Mouse (Mus musculus) c-Kit-positive CD71-positive TER-119-positive erythroid progenitor cells, embryonic 14.5 days (primary cell): ENCODE results near the gene Lrrc7.

ENCODE experiments used
- DNase-seq: peaks from one replicate; pipeline ENCODE4 v3.0.0-alpha.2; 2013; ENCODE audit warnings: low spot score

Lrrc7 gene

DNA sequence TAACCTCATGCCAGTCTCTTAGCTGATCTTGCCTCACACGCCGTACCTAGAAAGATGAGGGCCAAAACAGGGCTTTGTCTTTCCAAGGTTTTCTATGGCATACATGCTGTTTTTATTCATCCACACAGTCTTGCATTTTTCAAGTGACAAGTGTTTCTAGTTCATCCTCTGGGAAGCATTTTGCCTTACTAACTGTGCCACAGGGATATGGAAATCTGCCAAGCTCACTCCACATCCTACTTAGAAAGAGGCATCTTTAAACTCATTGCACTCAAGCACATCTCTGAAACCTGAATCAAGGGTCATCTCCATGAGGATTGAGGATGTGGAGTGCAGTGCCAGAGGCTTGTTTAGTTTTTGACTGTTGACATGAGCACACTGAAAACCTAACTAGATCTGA, 199.9 kb downstream of the Lrrc7 start:
- no peak for DNase-seq

DNA sequence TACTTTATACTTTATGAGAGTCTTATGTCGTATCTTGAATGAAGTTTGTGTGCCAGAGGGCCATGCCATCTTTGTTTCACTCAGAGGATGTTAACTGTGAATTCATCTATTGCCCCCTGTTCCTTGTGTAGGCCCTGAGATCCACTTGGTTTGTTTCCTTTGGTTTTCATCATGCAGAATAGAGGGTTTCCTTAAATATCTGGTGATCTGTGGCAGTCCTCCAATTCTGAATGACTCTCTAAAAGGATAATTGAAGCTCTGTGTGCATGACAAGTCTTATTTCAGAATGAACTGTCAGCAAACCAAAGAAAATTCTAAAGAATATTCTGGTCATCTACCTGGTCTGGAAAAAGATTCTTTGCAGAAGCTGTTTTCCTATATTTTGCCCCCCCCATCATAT, 205.3 kb downstream of the Lrrc7 start:
- no peak for DNase-seq

DNA sequence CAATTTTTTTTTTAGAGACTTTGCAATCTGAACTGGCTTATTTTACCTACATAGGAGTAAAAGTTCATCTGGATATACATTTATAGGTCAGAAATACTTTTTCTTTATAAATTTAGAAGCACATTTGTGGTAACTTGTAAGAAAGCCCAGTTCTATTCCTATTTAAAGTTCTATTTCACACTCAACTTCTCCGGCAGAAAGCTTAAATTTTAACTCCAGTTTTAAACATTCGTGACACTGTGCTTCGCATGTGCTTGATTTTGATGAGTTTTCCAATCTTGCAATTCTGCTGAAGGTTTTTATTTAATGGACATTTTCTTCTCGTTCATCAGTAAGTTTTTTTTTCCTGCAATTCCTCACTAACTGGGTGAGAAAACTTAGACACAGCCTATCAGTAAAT, 205.8 kb downstream of the Lrrc7 start:
- DNase-seq: no peak

DNA sequence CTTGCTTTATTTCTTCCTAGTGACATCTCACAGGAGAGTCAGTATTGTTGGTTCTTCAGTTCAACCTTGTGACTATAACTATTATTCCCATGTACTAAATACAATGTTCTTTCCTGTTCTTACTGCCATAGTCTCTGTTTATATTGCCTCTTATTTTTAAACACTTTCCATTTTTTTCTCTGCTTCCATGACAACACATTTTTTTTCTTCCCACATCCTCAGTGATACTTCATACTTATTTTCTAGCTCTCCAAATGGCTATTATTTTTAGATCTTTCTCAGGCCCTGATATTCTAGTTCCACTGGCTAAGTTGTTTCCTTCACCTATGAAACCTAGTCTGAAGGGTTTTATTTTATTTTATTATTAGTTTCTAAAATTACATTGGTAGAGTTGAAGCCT, 221.2 kb downstream of the Lrrc7 start:
- no peak for DNase-seq

DNA sequence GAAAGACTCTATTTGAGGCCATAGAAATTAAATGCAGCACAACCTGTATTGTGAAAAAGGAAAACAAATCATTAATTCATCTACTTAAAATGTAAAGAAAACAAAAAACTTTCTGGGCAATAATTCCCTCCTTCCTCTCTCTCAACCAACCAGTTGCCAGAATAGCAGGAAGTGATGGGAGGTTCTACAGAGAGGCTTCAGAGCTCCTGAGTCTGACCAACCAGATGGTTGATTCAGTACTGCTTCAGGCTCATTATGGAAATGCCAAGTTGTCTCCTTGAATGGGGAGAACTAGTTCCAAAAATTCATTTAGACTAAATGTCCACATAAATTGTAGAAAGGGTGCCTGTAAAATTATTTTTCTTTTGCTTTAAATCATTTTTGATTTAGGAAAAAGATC, 231.9 kb downstream of the Lrrc7 start:
- DNase-seq: no peak

DNA sequence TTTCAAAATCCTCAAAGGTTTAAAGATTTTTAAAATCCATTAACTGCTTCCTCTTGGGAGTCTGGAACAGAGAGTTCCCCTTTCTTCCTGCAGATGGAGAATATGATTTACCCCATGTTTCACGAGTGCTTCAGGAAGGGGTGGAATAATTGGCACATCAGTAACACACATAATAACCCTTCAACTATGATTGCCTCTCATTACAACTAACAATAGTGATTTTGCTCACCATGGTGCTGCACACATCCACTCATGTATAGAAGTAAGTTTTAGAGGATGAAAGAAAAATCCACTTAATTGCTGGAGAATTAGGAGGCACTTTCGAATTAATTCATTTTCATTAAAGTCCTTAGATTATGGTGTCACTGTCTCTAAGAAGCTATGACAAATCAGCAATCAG, 251.6 kb downstream of the Lrrc7 start:
- DNase-seq: no peak

DNA sequence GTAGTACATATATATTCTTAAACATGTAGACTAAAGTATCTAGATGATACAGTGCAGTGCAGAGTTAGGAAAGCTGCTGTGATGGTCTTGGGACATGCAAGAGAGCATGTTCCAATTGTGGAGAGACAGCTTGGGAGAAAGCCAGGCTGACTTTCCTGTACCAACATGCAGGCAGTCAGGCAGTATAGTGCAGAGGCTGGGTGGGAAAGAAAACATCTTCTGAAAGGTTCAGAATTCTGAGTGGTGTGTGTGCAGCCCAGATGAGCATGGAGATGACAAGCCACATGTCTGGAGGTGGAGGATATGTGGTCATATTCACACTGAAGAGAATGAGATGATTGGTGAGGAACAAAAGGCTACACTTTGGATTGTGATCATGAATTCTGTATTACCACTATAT, 254.6 kb downstream of the Lrrc7 start:
- DNase-seq: no peak

DNA sequence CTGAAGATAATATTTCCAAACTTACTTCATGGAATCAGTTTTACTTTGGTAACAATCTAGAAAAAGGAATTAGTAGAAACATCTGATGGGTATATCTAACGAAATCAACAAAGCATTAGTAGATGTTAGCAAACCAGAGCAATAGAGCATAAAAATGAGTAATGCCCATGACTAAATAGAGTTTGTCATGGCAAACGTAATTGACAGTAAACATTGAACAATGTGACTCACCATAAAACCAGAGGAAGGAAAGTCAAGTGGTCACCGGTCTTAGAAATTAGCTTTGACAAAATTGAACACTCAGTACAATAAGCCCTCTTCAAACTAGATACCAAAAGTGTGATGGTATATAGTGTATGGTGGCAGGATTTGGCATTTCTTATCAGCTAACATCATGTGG, 263.3 kb downstream of the Lrrc7 start:
- no peak for DNase-seq

DNA sequence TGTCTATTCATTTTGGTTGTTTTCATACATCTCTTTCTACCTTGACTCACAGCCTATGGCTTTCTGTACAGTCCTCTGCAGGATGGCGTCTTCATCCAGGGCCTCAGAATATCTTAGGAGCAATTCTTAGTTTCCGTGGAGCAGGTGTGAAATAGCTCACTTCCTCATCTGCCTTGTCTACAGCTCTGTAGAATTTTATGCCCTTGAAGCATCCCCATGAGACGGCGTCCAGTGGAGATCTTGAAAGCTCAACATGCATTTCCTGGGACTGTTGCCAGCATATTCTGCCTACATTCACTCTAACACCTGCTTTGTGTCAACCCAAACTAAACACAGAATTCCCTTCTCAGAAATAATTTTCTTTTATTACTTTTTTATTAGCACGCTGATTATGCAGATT, 267.0 kb downstream of the Lrrc7 start:
- DNase-seq: no peak

DNA sequence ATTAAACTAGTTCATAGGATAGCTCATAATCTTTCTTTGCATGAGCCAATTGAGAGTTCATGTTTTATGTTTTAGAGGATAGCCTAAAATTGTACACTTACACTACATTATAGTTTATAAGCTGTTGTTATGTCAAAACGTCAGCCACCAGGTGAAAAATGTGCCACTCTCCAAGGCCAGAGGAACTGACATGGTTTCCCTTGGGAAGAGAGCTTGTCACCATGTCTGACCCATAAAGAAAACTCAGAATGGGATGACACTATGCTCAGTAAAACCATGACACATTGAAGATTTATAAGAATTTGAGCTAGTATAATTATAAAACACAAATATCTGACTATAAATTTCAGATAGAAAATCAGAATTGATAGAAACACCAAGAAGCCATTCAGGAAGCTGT, 277.6 kb downstream of the Lrrc7 start:
- no peak for DNase-seq

DNA sequence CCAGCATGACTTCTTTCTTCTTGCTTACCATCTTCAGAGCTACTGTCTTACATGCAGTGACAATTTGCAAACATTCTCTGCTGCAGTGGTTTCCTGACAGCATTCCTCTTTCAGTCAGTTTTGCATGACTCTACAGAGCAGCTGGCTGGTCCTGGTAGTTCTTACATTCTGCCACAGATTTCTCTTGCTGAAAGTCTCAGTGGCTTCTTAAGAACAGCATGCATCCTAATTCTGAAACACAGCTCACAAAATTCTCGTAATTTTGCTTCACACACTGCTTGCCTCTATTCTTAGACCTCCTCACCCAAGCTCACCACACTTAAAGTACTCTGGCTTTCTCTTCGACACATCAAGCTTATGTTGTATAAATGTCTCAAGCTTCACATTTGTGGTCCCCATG, 283.4 kb downstream of the Lrrc7 start:
- no peak for DNase-seq

DNA sequence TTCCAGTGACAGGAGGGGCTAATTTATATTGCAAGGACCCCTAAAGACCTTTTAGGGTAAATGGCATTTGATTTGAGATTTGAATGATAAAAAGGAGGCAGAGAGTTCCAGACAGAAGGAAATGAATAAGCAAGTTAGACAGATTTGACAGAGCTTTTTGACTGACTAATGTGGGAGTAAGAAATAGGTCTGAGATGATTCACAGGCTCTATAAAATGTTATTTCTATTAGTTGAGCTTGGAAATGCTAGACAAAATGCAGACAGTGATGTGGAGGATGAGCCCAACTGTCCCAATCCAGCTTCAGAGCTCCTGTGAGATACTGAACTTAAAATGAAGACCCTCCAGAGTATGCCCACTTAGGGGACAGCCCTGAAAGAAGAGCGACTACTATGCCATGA, 289.3 kb downstream of the Lrrc7 start:
- DNase-seq: no peak

DNA sequence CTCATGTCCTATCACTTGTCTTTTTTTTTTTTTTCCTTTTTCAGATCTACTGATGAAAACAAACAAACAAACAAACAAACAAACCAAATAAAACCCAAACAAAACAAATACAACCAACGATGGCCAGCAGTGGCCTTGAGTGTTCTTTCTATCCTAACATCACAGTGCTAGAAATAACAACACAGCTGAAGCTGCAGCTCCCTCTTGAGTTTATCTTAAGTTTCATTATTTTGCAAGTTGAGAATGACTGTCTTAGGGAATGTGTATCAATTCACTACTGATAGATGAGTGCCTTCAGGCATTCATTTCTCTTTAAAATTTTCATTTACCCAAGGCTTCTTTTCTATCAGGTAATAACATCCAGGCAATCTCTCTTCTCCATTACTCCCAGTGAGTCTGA, 291.1 kb downstream of the Lrrc7 start:
- no peak for DNase-seq

DNA sequence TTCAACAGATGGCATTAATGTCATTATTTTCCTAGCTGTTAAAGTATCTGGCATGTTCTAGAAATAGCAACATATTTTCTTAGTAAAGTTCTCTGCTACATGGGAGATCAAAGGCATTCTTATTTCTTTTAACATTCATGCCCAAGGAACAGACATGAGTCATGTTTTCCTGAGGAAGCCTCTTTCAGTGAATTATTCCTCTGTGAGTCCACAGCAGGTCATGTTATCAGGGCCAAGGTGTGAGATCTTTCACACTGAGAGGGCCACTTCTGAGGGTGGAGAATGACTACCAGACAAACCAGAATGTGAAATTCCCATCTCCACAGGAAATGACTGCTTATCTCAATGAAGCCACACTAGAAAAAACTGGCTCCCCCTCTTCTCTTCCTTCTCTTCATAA, 309.4 kb downstream of the Lrrc7 start:
- no peak for DNase-seq

DNA sequence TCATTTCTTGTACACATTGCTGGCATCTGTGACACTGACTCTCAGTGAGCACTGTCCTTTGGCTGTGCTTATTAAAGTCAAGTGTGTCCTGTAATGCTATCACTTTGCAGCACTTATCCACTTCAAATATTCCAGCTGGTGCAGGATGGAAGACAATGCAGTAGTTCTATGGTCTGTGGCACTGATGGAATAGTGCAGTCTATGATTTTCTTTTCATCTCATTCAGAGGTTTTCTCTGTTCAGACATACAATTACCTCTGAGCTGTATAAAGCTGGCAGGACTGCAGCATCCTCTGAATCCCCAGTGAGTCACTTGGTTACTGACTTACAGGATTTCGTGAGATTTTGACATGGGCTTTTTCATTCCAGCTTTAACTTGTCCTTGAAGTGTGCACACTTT, 314.3 kb downstream of the Lrrc7 start:
- DNase-seq: no peak

DNA sequence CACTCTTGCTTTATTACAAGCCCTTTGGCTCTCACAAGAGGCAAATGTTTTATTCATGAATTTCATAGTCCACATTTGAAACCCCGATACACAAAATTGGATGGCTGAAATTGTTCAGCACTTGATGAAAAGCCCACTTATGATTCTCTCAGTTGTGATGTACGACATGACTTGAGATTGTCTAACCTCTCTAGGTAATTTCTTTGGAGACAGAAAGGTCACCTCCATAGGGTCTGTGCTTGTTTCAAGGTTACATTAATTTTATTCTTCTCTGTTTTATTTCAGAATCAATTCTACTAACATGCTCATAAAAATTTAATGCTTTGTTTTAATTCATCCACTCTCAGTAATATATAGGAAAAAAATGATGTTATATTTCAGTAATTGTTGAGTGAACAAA, 351.4 kb downstream of the Lrrc7 start:
- no peak for DNase-seq

DNA sequence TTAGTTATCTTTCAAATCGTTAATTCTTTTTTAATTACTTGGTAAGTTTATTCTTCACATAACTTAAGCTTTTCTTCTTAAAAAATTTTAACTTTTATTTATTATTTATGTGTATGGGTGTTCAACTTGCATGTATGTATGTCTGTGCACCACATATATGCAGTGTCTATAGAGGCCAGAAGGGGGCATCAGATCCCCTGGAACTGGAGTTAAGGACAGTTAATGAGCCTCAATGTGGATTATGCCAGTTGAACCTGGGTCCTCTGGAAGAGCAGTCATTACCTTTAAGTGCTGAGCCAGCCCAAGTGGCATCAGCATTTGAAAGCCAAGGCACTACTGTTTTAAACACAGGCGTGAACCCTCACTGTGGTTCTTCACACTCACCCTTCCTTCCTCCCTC, 352.0 kb downstream of the Lrrc7 start:
- peak; percentile 2 for DNase-seq

DNA sequence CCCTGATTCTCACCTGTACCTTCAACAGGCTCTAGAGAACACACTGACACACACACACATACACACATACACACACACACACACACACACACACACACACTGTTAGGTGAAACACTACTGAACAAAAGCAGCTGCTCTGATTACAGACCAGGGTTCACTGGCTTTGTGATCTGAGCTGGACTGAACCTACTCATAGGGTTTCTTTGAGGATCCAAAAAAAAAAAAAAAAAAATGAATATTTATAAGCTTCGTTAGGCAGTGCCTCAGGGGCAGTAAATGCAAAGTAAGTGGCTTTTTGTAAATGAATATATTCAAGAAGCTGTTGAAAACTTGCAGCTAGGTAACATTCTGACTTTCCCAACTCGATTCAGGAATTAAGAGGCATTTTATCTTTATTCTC, 354.2 kb downstream of the Lrrc7 start:
- no peak for DNase-seq

DNA sequence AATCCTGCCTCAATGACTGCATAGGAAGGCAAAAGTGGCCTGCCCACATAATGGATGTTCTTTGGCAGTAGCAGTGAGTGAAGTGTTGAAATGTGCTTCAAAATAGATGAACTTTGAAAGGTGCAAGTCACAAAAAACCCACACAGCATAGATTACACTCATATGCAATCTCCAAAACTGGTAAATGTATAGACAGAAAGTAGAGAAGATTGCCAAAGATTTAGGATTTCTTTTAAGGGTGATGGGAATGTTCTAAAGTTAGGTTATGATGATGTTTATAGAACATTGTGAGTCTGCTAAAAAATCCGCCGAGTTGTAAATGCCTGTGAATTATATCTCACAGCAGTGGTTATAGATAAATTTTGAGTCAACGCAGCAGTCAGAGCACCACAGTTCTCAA, 359.2 kb downstream of the Lrrc7 start:
- DNase-seq: no peak

DNA sequence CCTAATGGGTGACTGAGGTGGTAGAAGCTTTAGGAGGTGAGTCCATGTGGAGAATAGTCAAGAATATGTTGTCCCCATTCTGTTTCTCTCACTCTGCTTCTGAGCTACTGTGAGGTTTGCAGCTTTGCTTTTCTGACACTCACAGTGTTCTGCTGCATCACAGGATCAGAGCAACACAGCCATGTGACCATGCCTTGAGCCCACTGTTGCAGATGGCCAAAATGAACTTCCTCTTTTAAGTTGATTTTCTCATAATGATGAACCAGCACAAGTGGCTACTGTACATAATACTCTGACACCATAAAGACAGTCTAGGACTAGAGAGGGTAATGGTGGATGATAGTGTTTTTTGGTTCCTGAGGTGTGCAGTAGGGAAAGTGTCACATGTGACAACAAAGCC, 366.6 kb downstream of the Lrrc7 start:
- no peak for DNase-seq

DNA sequence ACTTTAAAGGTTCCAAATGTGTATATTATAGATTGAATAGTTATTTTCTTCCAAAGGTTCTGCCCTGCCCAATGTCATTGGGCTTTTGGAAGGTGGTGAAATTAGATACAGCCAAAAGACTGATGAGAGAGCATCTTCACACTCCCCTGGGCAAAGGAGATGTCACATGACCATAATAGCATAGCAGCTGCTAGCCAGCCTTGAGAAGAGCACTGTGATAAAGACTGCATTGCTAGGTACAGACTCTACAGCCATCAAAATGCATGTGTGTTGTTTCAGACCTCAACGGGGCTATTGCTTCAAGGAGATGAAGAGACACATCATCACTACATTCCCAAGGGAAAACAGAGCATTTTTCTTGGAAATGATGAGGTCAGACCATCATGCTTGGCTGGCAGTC, 368.8 kb downstream of the Lrrc7 start:
- no peak for DNase-seq

DNA sequence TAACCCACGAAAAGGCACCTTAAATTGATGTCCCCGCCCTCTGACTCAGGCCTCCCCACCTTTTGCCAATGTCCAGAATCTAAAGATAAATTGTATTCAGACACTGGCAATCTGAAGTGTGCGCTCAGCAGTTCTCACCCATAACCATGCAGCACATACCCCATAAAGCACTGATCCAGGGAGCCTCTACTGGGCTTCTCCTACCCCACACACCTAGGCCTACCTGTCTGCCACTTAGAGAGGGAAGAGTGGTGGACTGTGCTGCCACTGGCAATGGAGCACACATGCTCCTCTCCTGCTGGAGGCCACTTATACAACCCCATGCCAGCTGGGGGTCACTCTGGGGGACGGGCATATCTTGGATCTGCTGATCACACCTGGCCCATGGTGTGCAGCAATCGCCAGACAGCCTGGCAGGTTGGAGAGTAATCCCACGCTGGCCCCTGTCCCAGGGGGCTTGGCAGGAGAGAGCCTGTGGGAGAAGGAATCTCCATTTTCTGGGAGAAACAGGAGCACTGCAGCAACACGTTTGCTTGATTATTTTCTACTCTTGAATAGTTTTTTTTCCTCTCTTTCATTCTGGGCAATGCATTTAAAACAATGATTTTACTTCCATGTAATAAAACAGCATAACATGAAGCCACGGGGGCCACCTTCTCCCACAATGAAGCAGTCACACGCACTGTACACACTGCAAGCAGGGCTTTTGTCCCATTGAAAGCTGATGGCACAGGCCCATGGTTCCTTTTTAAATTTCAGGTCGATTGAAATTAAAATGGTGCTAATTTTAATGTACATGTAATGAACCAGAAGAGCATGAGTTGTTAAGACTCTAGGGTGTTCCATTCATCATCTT, 386.9 kb downstream of the Lrrc7 start:
- no peak for DNase-seq

DNA sequence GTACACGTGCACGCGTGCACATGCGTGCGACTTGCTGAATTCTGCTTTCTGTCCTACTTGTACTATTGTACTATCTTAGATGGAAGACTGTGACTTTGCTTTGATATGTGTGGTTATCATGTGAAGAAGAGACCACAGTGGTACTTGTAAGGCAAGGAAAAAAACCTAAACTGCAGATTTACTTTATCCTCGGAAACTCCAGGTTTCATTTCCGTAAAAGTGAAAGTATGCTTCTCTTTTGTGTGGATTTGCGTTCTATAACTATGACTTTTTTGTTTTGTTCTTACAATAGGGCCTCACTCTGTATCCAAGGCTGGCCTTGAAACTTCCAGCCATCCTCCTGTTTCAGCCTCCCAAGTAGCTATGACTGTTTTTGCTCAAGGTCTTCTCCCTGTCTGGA, 392.8 kb downstream of the Lrrc7 start:
- DNase-seq: no peak

DNA sequence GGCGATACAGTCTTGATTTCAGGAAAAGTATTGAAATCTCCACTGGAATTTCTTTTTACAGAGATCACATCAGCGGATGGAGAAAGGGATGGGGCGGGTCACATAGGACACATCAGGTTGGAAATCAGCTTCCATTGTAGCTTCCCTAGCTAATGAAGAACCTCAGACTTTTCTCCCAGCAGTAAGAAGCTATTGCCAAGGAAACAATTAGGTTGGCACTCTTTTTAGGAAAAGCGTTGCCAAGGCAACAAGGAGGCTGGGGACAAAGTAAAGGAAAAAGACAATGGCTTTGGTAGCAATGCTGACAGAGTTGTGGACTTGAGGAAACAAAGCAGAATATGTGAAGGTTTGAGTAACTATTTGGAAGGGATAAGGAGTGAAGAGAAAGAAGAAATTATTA, 393.6 kb downstream of the Lrrc7 start:
- no peak for DNase-seq

DNA sequence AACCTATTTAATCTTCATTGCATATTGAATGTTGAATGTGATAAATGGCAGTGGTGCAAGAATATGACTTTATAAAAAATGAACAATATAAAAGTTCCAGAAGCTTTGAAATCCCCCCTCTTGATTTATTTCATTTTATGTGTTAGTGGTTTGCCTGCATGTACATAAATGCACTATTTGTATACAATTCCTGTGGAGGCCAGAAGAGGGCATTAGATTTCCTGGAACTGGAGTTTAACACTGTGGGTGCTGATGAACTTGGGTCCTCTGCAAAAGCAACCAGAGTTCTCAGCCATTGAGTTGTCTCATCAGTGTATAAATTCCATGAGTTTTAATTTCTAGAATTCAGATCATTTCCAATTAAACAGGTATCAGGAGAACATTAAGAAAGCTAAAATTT, 397.0 kb downstream of the Lrrc7 start:
- no peak for DNase-seq
